ENCODE assay signal across 18 mouse cellular contexts in the genomic region with DNA sequence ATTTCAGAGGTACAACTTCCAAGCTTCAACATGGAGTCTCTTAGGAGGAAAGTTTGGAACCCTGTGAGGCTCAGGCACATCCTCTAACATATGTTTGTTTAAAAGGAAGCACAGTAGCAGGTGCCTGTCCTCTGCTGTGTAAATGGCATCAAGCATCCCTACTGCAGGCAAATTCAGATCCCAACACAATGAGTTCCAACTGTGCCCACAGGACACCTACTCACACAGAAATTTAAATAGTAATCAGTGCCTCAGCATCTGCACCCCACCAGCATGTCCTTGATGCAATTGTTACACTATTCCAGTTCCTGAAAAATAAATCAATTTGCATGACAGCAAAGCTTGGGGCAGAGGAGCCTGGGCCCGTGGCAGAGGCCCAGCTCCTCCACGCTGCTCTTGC.
A peak's percentile ranks its signal among the peaks of the same experiment; 100 is the strongest.
DNase-seq lines count a peak whose midpoint lies in the region.
"Had no signal": no experiment of that assay in that cellular context is flagged by ENCODE, and none has a peak within 500 bp of the region (broad histone marks: within the 10 kb centered on the region; RNA-seq: fewer than 3 reads in every experiment).

No protein-coding gene starts in this region.

- DNase-seq in right cerebral cortex, adult 18-20 months: peak; percentile 46
- no peak for DNase-seq in right cerebral cortex, postnatal 4 days
- peak; percentile 68 to 89 for DNase-seq in layer of hippocampus, adult 18-20 months (ENCODE audit: low spot score in 2 of 2)
- DNase-seq in layer of hippocampus, adult 9-11 months: peak; percentile 88
- DNase-seq in telencephalon, adult 2 months (ENCODE audit: low read depth, low spot score): peak; percentile 54
- no peak for DNase-seq in embryo, embryonic 9.5 days (ENCODE audit: extremely low spot score)
- DNase-seq in testis, postnatal 10 days (ENCODE audit: low spot score): no peak
- DNase-seq: adrenal gland, adult 8-10 months; cerebellum, adult 2 months; cerebellum, postnatal 36 days; gastrocnemius, postnatal 25 days; heart, adult 18-20 months; heart, postnatal 14 days; kidney, adult 9 months; kidney, postnatal 14 days; liver, postnatal 0 days; retina, postnatal 1 day; thymus, postnatal 4 days had no signal

Comparison
In these comparisons a context has a peak if more than half of its experiments do, and no peak if none do; other contexts are left out.
1. DNase-seq: peak in right cerebral cortex, adult 18-20 months (single experiment), layer of hippocampus, adult 18-20 months (2 of 2), layer of hippocampus, adult 9-11 months (single experiment) and telencephalon, adult 2 months (single experiment); none in right cerebral cortex, postnatal 4 days (single experiment), embryo, embryonic 9.5 days (single experiment) and testis, postnatal 10 days (single experiment).